Mouse (Mus musculus): ENCODE data around the gene Appbp2.

Gene Appbp2

GRCm38 (mm10) chr11:85223248-85223647 lies 11.7 kb downstream of the Appbp2 start:
- no peak for DNase-seq (ENCODE audit: low spot score in 2 of 2)

GRCm38 (mm10) chr11:85222561-85222960 lies 12.4 kb downstream of the Appbp2 start:
- no peak for DNase-seq (ENCODE audit: low spot score in 2 of 2)

- no peak for DNase-seq (ENCODE audit: low spot score in 2 of 2)
Observed at GRCm38 (mm10) chr11:85219014-85219413, 15.9 kb downstream of the Appbp2 start.

DNA sequence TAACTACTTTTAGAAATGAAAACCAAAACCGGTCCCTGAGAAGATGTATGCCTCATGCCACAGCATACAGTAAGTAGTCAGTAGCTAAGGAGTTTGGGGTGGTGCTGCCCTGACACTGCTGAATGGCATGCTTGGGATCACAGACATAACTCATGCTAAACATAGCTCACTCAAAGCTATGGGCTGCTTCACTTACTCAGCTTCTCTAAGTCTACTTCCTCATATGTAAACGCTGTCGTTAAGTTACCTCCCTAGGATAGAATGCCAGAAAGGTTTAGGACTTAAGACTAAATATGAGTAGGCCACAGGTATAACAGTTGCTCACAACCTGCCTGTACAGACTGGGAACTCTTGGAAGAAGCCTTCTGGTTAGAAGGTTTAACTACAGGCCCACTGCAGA lies 20.3 kb downstream of the Appbp2 start:
- DNase-seq (ENCODE audit: low spot score in 2 of 2): no peak

GRCm38 (mm10) chr11:85213215-85213614 lies 21.7 kb downstream of the Appbp2 start:
- DNase-seq (ENCODE audit: low spot score in 2 of 2): no peak

- no peak for DNase-seq (ENCODE audit: low spot score in 2 of 2)
Observed at GRCm38 (mm10) chr11:85211151-85211550, 23.8 kb downstream of the Appbp2 start.

GRCm38 (mm10) chr11:85206231-85206630 lies 28.7 kb downstream of the Appbp2 start:
- DNase-seq (ENCODE audit: low spot score in 2 of 2): no peak

GRCm38 (mm10) chr11:85198906-85199305 lies 36.0 kb downstream of the Appbp2 start:
- no peak for DNase-seq (ENCODE audit: low spot score in 2 of 2)

GRCm38 (mm10) chr11:85196046-85196445 lies 38.9 kb downstream of the Appbp2 start:
- DNase-seq (ENCODE audit: low spot score in 2 of 2): no peak

DNA sequence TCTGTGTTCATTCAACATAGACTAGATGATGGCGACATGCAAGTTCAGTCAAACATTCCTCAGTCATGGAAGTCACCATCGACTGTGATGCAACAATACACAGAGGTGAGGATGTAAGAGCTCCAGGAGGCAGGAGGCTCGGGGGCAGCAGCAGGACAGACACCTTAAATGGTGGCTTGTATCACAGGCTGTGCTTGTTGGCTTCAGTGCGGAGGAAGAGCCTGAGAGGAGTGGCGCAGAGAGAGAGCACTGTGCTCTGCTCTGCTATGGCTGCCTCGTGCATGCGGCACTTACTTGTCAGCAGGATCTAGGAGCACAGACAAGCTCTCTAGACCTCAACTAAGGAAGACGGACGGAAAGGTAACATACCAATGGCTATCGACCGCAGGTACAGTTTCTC lies 40.7 kb downstream of the Appbp2 start:
- DNase-seq (ENCODE audit: low spot score in 2 of 2): no peak

DNA sequence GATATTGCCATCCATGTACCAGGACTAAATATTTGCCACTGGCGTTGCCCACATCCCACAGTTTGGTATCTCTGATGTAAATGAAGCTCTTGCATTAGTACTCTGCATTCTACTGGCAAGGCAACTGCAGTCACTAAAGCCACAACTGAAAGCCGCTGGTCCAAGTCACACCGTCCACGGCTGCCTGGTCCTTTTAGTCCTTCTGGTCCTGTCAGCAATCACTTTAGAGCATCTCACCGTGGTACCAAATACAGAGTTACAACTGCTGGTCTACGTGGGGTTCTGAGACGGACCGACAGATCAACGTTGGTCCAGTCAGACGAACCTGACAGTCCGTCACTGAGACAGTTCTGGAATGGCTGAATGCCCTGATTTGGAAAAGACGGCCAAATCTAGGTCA lies 44.2 kb downstream of the Appbp2 start:
- DNase-seq (ENCODE audit: low spot score in 2 of 2): no peak

GRCm38 (mm10) chr11:85189110-85189509 lies 45.8 kb downstream of the Appbp2 start:
- DNase-seq (ENCODE audit: low spot score in 2 of 2): no peak

DNA sequence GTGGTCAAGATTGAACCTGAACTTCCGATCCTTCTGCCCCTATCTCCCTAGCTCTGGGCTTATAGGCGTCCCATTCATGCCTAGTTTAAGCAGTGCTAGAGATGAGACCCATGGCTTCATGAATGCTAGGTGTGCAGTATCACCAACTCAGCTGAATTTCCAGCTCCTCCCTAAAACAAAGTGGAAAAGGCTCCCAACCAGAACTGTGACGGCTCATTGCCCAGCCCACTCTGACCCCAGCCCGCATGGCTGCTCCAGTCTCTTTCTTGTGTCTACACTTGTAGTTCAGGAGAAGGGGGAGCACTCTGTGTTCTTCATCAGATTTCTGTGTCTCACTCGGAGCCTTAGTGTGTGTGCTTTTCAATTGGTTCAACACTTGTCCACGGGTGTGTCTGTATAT lies 50.1 kb downstream of the Appbp2 start:
- no peak for DNase-seq (ENCODE audit: low spot score in 2 of 2)

- DNase-seq (ENCODE audit: low spot score in 2 of 2): peak in 1 of 2 experiments; percentile 12
Observed at GRCm38 (mm10) chr11:85184082-85184481, 50.8 kb downstream of the Appbp2 start.

- DNase-seq (ENCODE audit: low spot score in 2 of 2): peak in 1 of 2 experiments; percentile 24
Observed at GRCm38 (mm10) chr11:85183284-85183779, 51.6 kb downstream of the Appbp2 start.

DNA sequence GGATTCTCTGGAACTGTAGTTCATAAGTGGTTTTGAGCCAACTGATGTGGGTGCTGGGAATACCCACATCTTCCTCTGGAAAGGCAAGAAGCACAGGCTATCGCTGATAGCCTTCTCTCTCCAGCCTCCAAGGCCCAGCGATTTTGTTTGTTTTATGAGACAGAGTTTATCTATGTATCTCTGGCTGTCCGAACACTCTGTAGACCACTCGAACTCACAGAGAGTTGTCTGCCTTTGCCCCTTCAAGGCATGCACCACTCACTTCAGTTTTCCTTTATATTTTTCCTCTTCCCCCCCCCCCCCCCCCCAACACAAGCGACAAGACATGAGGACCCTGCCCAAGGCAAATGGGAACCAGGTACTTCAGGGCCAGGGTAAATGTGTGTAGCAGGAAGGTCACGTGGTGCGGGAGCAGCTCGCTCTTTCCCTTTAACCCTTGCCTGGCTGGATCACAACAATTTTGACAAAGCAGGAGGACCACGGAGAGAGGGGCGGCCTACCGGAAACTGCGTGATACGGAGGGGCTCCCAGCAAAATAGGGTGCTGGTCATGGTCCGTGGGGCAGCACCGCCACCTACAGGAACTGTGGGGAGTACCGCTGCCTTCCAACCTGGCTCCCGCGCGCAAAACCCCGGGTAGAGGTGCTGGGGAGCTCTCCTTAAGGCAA lies 52.2 kb downstream of the Appbp2 start:
- peak; percentile 67 to 84 for DNase-seq (ENCODE audit: low spot score in 2 of 2)

GRCm38 (mm10) chr11:85178413-85178812 lies 56.5 kb downstream of the Appbp2 start:
- no peak for DNase-seq (ENCODE audit: low spot score in 2 of 2)

GRCm38 (mm10) chr11:85177761-85178160 lies 57.2 kb downstream of the Appbp2 start:
- no peak for DNase-seq (ENCODE audit: low spot score in 2 of 2)

DNA sequence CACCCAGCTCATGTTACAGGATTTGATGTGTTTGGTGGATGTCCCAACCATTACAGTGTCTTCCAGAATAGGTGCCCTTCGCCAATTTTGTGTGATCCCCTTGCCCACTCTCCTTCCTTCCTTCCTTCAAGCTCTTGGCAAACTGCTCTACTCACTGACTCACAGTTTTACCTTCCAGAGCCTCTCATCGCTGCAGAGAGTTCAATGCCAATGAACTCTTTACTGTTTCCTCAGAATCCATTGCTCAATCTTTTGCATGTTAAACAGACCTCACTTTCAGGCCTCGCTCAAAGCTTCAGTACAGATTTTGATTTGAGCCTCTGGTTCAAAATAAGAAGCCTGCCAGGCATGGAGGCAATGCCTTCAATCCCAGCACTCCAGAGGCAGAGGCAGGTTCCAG lies 59.0 kb downstream of the Appbp2 start:
- DNase-seq (ENCODE audit: low spot score in 2 of 2): no peak

- DNase-seq (ENCODE audit: low spot score in 2 of 2): no peak
Observed at GRCm38 (mm10) chr11:85170833-85171232, 64.1 kb downstream of the Appbp2 start.

- DNase-seq (ENCODE audit: low spot score in 2 of 2): peak; percentile 81 to 92
Observed at GRCm38 (mm10) chr11:85170058-85170740, 64.7 kb downstream of the Appbp2 start, which contains the start of gene 1700125H20Rik. Gene 1700125H20Rik, plus strand, starts transcription at chr11:85170404.

DNA sequence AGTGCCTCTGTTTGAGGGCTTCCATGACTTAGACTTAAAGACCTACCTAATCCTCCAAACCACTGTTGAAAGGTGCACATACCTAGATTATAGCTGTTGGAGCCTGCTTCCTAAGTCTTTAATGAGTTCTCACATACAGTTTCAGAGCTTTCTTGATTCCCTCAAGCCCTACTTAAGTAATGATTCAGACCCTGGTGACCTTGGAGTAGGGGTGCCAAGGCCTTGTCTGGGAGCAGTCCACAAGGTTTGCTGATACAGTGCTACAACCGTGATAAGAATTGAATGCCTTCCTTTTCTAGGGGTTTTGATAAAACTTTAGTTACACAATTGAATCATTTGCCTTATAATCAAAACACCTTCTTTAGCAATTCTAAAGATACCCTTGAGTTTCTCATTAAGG lies 67.4 kb downstream of the Appbp2 start:
- DNase-seq (ENCODE audit: low spot score in 2 of 2): no peak

GRCm38 (mm10) chr11:85164371-85164770 lies 70.6 kb downstream of the Appbp2 start:
- DNase-seq (ENCODE audit: low spot score in 2 of 2): no peak

Data from cerebellum, postnatal 4 days (tissue).